Mouse (Mus musculus) cerebellum, postnatal 36 days (tissue): Measurements from ENCODE around the gene Cdc14a.

Experiments
- DNase-seq, 2 experiments: peaks; one replicate each; pipeline ENCODE4 v3.0.0; 2021 to 2022; ENCODE audit warnings: mixed read lengths in 2 of 2

Gene Cdc14a

DNA sequence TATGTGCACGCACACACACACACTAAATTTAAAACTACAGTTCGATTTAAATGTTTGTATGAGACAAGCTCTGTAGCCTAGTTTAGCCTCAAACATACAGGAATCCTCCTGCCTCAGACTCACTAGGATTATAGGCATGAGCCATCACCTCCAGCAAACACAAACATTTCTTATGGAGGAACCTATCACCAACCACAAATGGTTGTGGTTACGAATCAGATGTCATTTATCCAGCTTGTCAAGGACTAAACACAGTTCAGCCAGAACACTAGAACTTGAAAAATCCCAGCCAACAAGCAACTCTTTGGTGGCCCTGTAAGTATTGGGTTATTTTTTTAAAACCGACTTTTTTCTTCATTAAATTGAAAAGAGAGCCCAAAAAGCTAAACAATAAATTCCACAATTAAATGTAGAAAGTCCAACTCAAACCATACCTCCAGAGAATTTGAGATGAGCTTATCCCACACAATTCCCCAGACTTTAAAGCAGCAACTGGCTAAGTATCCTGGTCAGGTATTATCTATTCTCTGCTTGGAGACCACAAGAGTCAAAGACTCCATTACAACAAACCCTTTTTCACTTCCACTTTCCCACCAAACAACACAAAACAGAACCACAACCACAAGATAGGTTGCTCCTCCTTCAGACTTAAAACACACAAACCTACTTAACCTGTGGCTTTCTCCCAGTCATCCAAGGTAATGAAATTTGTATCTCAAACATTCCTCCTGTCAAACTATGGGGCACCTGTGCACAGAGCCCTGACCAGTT, 10.7 kb downstream of the Cdc14a start:
- no peak for DNase-seq

DNA sequence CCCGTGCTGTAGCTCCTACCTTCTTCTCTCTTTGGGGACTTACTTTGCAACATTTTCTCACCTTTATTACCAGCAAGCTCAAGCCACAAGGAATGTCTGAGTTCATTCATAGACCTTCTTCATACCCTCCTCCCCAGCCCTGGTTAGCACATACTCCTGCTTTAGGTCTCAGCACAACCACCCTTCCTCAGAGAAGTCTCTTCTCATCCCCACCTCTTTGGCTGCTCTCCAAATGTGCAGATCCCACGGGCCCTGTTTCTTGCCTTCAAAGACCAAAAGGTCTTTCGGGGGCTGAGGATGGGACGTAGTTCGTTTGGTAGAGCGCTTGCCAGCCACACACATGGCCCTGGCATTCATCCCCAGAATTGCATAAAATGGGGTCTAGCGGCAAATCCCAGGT, 13.8 kb downstream of the Cdc14a start:
- no peak for DNase-seq

DNA sequence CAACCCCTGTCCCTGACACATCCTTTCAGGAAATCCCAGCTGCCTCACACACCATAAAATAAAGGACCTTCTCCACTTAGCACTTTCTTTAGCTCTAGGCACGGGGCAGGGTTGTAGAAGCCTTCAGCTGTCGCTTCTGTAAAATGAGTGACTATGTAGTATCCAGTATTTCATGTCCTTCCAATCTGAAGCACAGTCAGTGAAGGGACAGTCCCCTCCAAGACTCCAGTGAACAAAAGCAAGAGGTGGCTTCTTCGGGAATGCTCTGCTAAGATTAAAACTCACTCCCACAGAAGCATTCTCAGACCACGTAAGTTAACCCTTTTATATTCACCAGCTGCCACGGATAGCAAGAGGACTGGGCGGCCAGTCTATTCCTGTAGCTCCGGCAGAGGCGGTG, 14.3 kb downstream of the Cdc14a start:
- DNase-seq, result no peak

DNA sequence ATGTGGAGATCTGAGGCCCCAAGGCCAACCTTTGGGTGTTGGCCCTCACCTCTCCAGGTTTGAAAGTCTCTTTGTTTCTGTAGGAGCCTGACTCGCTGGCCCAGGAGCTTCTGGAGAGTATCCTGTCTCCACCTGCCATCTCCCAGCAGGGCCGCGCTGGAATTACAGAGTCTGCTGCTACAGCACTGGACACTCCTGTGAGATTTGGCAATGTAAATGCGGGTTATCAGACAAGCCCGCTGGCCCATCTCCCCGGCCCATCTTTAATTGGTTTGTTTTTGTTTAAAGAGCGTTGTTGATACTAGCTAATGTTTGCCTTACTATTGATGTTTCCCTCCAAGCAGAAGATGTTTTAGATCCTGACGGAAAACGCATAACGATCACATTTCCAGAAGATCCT, 15.0 kb downstream of the Cdc14a start:
- DNase-seq, result peak in 1 of 2 experiments; percentile 7

DNA sequence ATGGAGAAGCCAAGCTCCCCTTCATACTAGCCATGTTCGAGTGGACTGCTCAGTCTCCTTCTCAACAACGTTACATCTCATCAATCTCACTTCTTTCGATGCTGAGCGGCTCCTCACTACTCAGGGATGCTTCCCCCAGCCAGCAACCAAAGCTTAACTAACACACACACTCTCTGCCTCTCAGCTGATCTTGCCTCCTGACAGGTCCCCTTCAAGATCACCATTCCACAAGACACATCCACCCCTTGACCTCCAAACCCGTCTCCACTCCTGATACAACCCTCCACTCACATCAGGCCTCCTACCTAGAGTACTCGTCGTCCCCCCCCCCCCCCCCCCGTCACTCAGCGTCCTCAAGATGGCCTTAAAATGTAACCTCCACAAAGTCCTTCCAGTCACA, 18.3 kb downstream of the Cdc14a start:
- DNase-seq, result no peak

DNA sequence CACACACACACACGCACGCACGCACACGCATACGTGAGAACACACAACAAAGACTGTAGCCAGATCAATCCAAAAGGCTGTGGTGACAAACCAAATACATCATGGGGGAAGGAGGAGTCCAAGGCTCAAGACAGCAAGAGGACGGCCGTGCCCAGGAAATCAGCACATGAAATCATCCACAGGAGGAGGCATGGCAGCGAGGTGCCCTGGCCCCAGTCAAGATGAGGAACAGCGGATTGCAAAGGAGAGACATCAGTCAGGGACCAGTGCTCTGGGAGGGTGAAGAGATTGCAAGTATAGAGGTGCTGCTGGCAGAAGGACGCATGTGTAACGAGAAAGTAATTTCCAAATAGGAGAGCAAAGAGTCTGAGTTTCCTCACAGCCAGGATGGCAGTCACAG, 22.4 kb downstream of the Cdc14a start:
- DNase-seq, result no peak

DNA sequence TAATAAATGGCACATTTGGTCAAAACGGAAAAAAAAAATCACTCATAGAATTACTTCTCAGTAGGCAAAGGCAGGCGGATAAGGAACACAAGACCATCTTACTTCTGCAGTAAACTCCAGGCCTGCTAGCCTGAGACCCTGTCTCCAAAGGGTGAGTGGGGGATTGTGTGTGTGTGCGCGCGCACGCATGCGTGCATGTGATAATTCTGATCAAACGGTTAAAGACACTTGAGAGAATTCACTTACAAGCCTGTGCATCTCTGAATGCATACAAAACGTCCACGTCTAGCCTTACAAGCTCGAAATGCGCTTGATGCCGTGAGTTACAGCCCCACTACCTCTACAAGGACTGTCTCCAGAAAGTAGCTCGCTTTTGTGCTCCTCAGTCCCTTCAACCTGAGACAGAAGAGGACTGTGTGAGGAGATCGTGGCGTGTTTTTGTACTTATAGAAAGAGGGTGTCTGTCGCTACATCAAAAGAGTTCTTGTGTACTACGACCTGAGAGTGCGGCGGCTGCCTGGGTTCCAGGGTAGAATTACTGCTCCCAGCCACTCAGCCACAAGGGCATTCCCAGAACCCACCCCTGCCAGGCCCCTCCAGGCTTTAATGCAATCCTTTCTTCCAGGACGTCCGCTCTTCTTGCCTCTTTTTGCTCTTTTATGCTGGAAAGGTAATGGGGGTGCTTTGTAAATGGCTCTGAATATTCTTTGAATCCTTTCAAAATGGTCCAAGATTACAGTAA, 24.3 kb downstream of the Cdc14a start:
- no peak for DNase-seq

DNA sequence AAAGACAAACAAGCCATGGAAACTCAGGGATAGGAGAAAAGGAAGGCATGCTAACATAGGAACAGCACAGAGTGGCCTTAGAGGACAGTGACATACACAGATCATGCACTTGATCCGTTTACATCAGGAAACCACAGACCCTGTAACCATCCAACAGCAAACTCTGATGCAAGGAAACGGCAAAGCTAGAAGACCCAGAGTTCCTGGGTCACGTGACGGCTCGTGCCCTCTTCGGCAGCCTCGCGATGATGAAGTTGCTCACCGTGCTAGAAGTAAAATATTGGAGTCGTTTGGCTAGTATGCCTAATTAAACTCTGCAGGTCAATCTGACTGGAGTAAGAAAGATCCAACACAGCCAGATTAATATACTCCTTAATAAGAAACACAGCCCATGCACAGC, 25.3 kb downstream of the Cdc14a start:
- no peak for DNase-seq

DNA sequence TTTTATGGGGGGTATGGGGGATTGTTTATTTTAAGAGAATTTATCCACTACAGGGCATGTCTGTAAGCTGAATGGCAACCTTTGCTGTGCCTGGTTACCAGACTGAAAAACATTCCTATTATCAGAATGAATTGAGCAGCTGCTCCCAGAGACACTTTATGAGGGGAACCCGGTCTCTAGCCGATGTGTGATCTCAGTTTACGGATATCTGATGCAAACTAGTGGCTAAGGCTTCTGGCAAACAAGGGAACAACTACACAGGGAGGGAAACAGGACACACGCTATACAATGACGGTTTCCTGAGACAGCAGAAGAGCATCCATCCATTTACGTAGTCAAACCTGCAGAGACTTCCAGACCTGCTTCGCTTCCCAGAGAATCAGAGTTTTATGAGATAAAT, 25.9 kb downstream of the Cdc14a start:
- DNase-seq, result no peak

DNA sequence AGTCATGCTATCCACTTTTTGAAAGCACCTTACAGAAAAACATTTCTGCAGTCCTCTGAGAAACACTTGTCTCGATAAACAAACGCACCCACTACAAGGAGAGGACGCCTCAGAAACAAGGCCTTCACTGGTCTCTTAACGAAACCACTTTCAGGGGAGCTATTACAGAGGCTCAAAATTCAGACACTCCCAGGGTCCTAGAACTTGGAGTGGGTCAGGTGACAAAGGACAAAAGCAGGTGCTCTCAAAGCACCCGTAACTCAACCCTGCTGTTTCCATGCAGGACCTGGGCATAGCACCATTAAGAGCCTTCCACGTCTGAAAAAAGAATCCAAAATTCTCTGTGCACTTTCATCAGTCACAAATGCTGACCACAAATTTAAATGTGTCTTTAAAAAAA, 26.5 kb downstream of the Cdc14a start:
- no peak for DNase-seq

DNA sequence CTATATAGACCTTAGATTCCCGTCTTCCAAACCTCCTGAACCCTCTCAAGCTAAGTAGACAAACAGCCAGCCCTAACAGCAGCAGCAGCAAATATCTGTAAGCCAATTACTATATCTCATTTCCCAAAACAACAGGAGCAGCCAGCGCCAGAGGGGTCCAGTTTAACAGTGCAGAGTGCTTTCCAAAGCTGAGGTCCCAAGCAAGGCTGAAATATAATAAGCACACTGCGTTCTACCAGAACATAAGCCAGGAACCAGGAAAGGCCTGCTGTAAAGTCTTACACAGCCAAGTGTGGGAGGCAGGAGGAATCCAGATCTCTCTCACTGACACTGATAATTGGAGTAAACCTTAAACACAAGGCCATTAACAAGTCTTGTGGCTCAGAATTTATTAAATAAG, 27.3 kb downstream of the Cdc14a start:
- no peak for DNase-seq

DNA sequence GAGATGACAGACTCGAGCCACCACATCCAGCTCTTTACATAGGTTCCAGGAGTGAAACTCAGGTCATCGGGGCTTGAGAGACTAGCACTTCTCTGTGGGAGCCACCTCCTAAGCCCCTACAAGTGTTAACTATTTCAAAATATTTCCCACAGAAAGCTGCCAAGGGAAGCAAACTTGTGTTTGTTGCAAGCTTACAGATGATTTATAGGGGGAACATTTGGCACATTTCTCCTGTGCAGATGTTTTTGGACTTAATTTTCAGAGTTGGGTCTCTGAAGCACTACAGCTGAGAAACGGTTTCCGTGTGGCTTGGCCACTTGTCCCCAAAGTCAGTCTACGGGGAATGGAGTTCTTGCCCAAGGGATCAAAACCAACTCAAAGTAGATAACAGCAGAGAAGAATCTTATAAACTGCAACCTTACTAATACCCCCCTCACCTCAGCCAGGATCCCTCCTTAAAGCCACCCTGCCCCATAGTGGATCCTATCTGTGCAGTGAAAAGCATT, 28.9 kb downstream of the Cdc14a start:
- DNase-seq, result no peak

DNA sequence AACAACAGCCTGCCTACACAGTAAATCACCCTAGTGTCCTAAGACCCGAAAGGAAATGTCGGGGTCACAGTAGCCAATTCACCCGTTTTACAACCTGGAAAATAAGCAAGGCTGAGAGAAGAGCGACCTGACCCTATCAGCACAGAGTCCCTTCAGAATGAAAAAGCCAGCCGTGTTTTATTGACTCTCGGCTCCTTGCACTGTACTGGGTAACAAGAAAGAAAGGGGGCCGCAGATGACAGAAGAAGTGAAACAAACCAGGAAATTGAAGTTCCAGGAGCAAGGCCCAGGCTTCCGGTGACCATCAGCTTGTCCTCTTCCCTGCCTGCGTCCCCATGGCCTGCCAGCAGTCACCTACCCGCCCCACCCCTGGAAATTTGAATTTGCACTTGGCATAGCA, 32.4 kb downstream of the Cdc14a start:
- DNase-seq, result no peak

DNA sequence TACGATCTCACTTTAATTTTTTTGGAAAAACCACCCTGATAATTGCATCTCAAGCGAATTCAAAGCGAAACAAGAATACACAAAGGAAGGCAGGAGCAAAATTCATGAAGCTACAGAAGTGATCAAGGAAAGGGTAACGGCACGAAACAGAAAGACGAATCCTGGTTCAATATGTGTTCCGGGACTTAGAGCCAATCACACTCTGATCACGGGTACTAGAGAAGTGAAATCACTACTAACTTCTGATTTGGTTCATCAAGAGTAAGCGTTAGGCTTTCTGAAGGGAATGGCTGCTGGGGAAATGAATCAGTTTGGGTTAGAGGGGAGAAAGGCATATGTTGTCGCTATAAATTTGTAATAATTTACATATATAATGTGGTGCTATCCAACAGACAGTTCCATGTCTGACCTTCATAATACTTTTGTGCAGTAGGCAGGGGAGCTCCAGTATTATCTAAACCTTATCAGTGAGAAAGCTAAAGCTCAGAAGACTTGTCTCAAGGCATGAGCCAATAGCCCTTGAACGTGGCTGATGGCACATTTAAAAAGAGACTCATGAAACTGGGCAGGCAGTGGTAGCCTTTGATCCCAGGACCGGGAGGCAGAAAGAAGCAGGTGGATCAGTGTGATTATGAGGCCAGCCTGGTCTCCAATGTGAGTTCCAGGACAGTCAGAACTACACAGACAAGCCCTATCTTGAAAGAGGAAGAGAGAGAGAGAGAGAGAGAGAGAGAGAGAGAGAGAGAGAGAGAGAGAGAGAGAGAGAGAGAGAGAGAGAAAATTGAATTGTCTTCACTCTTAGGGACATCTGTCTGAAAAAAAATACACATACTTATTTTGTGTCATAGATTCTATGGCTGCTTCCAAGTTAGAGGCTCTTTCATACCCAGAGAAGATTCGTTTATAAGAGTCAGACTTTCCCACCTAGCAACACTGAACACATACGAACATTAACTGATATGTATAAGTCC, 34.0 kb downstream of the Cdc14a start:
- DNase-seq, result no peak

DNA sequence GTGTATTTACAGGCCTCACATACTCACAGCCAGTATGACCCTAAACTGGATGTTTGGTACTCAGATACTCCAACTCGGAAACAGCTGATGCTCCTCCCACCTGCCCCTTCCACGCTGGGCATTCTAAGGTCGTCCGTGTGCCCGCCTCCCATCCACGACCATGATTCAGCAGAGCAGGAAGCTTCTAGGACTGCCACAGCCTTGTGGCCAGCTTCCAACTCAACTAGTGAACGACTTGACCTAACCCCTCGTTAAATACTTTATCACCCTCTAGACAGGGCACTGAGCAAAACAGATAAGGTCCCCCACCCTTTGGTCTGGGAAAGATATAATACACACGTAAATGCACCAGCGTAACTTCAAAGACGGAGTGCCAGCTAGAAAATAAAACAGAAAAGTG, 35.0 kb downstream of the Cdc14a start:
- DNase-seq, result no peak

DNA sequence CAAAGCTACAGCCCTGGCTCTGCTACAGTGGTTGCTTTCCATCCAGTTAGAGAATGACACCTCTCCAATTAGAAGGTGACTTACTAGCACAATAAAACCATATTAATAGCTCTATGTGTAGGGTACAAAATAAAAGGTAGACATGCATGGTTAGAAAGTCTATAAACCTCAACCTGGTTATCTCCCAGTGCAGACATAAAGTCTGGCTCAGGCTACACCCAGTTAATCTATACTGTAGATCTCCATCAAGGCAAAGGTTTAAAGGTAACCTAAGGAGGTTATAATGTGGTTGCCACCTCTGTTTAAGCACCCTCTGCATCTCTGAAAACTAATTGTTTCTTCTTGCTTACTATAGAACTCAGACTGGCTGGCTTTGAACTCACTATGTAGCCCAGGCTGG, 36.9 kb downstream of the Cdc14a start:
- no peak for DNase-seq

DNA sequence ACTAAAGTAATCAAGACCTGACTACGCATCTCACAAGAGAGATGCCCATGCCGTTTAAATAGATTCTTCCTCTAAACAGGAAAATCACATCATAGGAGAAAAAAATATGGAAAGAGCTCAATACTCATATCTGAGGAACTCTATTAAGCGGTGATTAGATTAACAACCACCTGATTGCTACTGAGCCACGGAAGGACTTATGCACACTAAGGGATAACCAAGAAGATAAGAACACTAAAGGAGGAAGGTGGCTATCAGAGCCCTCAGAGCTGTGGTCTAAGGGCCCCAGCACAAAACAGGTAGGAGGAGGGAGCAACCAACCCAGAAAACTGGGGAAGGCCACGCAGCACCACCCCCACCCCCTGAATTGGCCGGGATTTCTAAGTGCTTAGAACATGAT, 37.5 kb downstream of the Cdc14a start:
- no peak for DNase-seq

DNA sequence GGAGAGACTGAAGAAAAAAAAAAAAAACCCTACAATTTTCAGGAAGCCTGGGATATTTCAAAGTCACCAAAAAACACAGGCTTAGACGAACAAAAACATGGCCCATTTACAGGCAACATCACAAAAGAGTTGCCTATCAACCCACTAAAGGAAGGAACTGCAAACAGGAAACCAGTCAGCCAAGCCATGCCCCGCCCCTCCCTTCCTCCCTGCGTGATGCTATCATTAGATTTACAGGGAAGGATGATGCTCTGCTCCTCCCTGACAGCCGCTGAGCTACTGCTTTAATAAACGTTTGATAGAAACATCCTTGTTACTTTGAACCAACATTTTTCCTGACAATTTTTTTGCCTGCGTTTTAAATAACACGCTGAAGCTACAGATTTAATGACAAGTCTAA, 39.5 kb downstream of the Cdc14a start:
- DNase-seq, result no peak

DNA sequence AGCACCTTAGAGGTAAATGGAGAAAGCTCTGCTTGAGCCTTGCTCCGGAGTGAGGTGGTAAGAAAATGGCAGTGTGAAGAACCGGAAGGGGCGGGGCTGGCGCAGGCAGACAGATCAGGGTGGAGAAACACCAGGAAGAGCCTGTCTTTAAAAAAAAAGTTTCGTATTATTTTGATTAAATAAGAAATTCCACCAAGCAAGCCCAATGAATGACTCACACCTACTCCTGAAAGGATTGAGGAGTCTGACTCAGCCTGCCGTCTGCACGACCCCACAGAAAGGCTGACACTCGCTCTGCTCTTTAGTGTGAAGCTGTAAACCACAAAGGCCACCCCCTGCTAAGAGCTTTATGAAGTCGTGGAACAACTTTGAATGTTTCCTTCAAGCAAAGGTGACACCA, 43.5 kb downstream of the Cdc14a start:
- DNase-seq, result no peak

DNA sequence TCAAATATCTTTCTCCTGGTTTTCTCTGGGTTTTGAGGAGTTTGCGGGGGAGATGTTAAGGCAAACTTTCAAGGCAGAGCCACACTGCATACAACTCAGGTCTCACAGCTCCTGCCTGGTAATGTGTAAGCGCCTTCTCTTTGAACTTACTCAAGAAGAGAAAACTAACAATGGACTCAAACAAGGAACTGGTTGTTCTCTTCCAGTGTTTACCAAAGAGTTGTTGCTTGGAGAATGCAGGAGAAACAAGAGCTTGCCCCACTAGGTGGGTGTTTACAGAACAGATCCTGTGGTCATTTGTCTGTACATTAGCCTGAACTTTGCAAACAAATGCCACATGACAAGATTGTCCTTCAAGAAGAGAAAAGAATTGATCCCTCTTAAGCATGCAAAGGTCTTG, 48.4 kb downstream of the Cdc14a start:
- DNase-seq, result no peak

DNA sequence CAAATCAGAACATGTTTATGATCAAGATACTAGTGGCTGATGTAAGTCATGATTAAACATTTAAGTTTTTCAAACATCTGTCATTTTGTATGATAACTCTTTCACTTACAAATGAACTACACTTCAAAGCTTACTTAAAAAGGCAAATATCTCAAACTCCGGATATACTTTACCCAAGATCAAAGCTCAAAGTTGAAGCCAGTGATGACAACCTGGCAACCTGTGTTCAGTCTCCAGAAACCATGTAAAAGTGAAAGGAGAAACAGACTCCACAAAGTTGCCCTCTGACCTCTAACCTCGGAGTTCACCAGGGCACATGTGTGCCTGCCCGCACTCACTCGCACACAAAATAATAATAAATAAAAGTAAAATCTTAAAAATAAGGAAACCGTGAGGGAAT, 49.3 kb downstream of the Cdc14a start:
- DNase-seq, result no peak

DNA sequence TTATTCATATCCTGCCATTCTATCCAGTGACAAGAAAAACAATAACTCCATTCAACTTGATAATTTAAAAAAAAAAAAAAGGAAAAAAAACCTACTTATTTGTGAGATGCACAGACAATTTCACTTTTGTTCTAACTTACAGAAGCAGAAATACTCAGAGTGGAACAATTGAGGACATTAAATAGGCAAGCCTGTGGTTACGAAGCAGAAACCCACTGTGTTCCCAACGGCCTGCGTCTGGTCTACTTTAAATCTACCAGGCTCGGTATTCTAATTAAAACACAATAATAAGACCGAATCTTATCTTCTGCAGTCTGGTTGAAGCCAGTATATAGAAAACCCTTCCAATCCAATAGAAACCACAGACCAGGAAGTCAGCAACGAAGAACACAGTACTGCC, 50.6 kb downstream of the Cdc14a start:
- DNase-seq, result no peak

DNA sequence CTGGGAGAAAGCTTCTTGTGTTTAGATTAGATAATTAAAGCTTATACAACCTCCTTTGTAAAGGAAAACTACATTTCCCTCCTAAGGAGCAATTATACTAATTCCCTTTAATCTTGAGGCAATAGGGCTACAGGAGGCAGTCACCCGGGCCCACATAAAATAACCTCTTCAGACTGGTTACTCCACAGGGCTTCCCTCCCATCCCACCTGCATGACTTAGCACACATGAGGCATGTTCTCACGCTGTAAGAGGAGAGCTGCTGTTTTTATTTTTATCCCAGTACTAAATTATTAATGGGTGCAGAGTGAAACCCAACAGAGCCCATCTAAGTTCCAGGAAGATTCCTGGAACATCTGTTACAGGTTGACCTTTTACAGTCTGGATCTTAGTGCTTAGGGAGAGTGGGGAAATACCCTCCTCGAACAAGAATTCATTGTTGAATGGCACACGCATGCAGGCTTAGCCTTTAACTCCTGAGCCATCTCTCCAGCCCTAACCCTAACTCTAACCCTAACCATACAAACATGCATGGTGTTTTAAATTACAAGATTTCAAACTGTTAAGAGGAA, 54.9 kb downstream of the Cdc14a start:
- no peak for DNase-seq
